Mouse (Mus musculus) embryo, embryonic 9.5 days (tissue): ENCODE data around the gene Gm10945.

Experiments used
- DNase-seq: peaks from one replicate; pipeline ENCODE4 v3.0.0-alpha.2; 2017; ENCODE audit errors: extremely low spot score

Gene Gm10945

GRCm38 (mm10) chr10:6761287-6761811, at the start of gene Gm10945:
Gene Gm10945 (minus strand): TSS chr10:6761761.
- DNase-seq = no peak

- DNase-seq = no peak
Measured at GRCm38 (mm10) chr10:6790226-6790625, 28.7 kb upstream of the Gm10945 start.

- peak; percentile 78 for DNase-seq
Measured at GRCm38 (mm10) chr10:6788517-6789237, 27.1 kb upstream of the Gm10945 start.

GRCm38 (mm10) chr10:6758206-6758605, 3.4 kb downstream of the Gm10945 start, which contains the start of gene Oprm1:
Gene Oprm1 (plus strand): TSS chr10:6758506.
- no peak for DNase-seq

- no peak for DNase-seq
Measured at GRCm38 (mm10) chr10:6753375-6753774, 8.2 kb downstream of the Gm10945 start.

GRCm38 (mm10) chr10:6728469-6728868, 33.1 kb downstream of the Gm10945 start:
- DNase-seq = no peak

GRCm38 (mm10) chr10:6723765-6724164, 37.8 kb downstream of the Gm10945 start:
- no peak for DNase-seq

GRCm38 (mm10) chr10:6717181-6717948, 44.2 kb downstream of the Gm10945 start:
- DNase-seq = no peak

GRCm38 (mm10) chr10:6705226-6705885, 56.2 kb downstream of the Gm10945 start:
- no peak for DNase-seq

GRCm38 (mm10) chr10:6694218-6694850, 67.2 kb downstream of the Gm10945 start:
- DNase-seq = peak; percentile 48
